Mouse (Mus musculus) lung, embryonic 15.5 days (tissue): ENCODE data around the gene Tex14. TPM values are rescaled to one million over a fixed set of nuclear protein-coding genes. Genes with fewer than 3 reads are reported as not detected.
"Not testable (repeated sequence)": the region's sequence is repeated elsewhere in the genome, so short reads cannot be mapped to it uniquely, and the experiment has no call there.

Experiments
- ATAC-seq: fragments of 200-750 bp; cut with Nextera tagmentation; 2 replicates; pipeline ENCODE4 v1.8.0; 2017; ENCODE audit warnings: moderate number of reproducible peaks, borderline replicate concordance; ENCODE audit not compliant: low FRiP score, low TSS enrichment; ENCODE audit errors: extremely low read depth
- H3K27ac ChIP-seq: fragments of 300-500 bp; sonication (generic); 2 replicates; pipeline ENCODE4 v1.5.1; 2015; ENCODE audit warnings: moderate library complexity, mild to moderate bottlenecking, inconsistent platforms
- H3K27me3 ChIP-seq: fragments of 300-500 bp; sonication (generic); 2 replicates; pipeline ENCODE4 v1.6.1; 2015; ENCODE audit warnings: inconsistent platforms
- H3K36me3 ChIP-seq: fragments of 300-500 bp; sonication (generic); 2 replicates; pipeline ENCODE4 v1.6.1; 2015; ENCODE audit warnings: inconsistent platforms
- H3K4me1 ChIP-seq: fragments of 300-500 bp; sonication (generic); 2 replicates; pipeline ENCODE4 v1.6.1; 2015; ENCODE audit warnings: inconsistent platforms
- H3K4me2 ChIP-seq: fragments of 300-500 bp; sonication (generic); 2 replicates; pipeline ENCODE4 v1.6.1; 2015; ENCODE audit warnings: inconsistent platforms, mild to moderate bottlenecking, moderate library complexity
- H3K4me3 ChIP-seq: fragments of 300-500 bp; sonication (generic); 2 replicates; pipeline ENCODE4 v1.5.1; 2015; ENCODE audit warnings: mild to moderate bottlenecking, inconsistent platforms
- H3K9ac ChIP-seq: fragments of 300-500 bp; sonication (generic); 2 replicates; pipeline ENCODE4 v1.6.1; 2015; ENCODE audit warnings: inconsistent platforms
- H3K9me3 ChIP-seq: fragments of 300-500 bp; sonication (generic); 2 replicates; pipeline ENCODE4 v1.6.1; 2016; ENCODE audit warnings: inconsistent platforms
- WGBS: fragments of 180-500 bp; shearing (Covaris S2); methylation state at CpG from one replicate; pipeline ENCODE4 v1.1.7; 2015; 5-methylcytosine and 5-hydroxymethylcytosine counted together
- polyA plus RNA-seq: library from polyadenylated mRNA; unstranded; fragments of >200 nt; fragmentation: Nextera tagmentation; extraction: Ambion mirVana; gene quantifications from 2 replicates; pipeline ENCODE4 v1.2.1, GENCODE M21; 2015

Gene Tex14
- polyA plus RNA-seq, 1 experiment from 2014 or later = 0.46 TPM

DNA sequence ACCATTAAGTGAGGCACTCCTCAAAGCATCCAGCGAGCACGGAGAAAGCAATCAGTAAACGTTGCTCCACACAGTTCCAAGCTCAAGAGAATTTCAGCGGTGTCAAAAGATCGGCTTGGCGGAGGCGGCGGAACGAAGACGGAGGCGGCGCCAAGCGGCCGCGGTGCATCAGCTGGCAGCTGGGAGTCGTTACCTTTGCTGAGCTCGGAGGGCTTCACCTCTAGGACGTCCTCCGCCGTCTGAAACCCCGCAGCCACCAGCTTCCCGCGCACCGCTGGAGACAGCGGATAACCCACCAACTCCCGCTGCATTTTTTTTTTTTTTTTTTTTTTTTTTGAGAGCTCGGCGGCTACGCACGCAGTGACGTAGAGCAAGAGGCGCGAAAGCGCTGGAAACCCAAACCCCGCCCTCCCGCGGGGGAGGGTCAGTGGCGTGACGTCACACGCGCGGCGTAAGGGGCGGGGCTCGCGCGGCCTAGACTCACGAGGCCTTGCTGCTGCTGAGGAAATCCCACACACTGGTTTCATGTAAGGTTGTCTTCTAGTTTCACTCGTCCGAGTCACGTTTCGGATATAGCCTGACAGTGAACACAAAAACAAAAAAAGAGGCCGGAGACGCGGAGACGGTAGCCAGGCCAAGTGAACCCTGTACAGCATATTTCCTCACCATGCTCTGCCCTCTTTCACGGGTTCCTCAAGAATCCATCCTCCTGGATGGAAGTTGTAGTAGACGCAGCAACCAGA, 583 bp upstream of the Tex14 start:
- Histone ChIP-seq H3K9me3 (no peaks in the 10 kb centered on the region), H3K27ac (peak overlapping the region; percentile 95), H3K4me1 (peaks cover 5% of the 10 kb centered on the region; the same call in 1 of the 2 replicates), H3K4me3 (peak overlapping the region; percentile 51), H3K27me3 (no peaks in the 10 kb centered on the region), H3K4me2 (peak overlapping the region; percentile 71), H3K9ac (peak overlapping the region; percentile 71), H3K36me3 (no peaks in the 10 kb centered on the region)
- ATAC-seq = peak; percentile 94
- WGBS = 1% methylated on average over 58 of the region's 58 CpGs

DNA sequence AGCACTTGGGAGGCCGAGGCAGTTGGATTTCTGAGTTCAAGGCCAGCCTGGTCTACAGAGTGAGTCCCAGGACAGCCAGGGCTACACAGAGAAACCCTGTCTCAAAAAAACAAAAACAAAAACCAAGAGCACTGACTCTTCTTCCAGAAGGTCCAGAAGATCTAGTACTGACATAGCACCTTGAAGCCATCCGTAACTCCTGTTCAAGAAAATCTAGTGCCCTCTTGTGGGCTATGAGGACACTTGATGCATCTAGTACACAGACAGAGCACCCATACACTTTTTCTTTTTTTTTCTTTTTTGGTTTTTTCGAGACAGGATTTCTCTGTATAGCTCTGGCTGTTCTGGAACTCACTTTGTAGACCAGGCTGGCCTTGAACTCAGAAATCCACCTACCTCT, 8.5 kb downstream of the Tex14 start:
- H3K9me3 ChIP-seq, H3K9ac ChIP-seq, ATAC-seq, H3K4me1 ChIP-seq, H3K27me3 ChIP-seq, H3K4me2 ChIP-seq, H3K27ac ChIP-seq, H3K36me3 ChIP-seq, H3K4me3 ChIP-seq: not testable (repeated sequence)
- 57% methylated on average over 3 of the region's 3 CpGs for WGBS

DNA sequence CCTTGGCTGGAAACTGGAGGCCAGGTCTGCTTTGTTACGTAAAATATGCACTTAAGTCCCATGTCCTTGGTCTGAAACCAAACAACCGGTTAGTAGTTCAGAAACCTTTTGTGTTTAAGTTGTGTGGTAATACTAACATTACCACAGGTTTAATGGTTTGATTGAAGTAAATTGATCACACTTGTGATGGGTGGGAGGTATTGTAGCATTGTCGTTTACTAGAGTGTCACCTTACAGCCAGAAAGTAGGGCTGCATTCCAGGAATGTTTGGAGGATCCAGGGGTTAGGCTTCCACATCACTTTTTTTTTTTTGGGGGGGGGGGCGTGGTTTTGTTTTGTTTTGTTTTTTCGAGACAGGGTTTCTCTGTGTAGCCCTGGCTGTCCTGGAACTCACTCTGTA, 11.3 kb downstream of the Tex14 start:
- H3K4me1 ChIP-seq = no peaks in the 10 kb centered on the region
- ATAC-seq = no peak

DNA sequence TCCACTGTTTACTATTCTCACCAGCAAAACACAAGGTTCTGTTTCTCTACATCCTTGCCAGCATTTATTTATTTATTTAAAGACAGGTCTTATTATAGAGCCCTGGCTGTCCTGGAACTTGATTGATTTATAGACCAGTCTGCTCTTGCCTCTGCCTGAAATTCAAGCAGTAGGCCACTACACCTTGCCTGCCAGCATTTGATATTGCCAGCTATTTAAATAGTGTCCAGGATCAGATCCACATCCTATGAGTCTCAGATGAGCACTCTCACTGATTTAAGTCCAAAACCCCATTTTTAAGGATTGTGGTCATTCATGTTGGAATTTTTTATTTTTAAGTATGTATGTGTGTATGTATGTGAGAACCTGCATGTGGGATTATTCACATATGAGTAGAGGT, 16.0 kb downstream of the Tex14 start:
- no peaks in the 10 kb centered on the region for H3K27me3 ChIP-seq
- peaks cover 10% of the 10 kb centered on the region; the same call in 1 of the 2 replicates for H3K4me1 ChIP-seq
- ATAC-seq = no peak
- H3K4me2 ChIP-seq = no peak overlapping the region
- no peak overlapping the region for H3K9ac ChIP-seq
- no peaks in the 10 kb centered on the region for H3K36me3 ChIP-seq
- H3K4me3 ChIP-seq = no peak overlapping the region
- no peak overlapping the region for H3K27ac ChIP-seq
- H3K9me3 ChIP-seq = no peaks in the 10 kb centered on the region

More for the DNA sequence above, 11.3 kb downstream of the Tex14 start:
- Histone ChIP-seq H3K4me2 (no peak overlapping the region), H3K9me3 (no peaks in the 10 kb centered on the region), H3K4me3 (no peak overlapping the region), H3K36me3 (no peaks in the 10 kb centered on the region), H3K9ac (no peak overlapping the region), H3K27me3 (no peaks in the 10 kb centered on the region), H3K27ac (no peak overlapping the region)
- 41% methylated on average over 5 of the region's 5 CpGs for WGBS

DNA sequence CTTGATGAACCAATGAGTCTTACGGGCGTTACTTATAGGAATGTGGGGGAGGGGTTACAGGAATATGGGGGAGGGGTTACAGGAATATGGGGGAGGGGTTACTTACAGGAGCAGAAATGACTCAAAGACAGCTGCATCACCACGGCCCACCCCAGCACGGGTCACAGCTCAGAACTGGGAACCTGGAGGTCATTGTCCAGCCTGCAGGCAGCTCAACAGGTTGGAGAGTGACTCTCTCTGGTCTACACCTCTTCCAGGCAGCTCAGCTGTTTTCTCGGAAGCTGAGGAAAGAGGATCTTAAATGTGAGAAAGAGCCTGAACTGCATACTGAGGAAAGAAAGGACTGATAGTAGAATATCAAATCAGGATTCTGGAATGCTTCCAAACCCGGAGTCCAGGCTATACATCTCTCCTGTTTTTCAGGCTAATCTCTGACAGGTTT, 16.9 kb downstream of the Tex14 start:
- no peaks in the 10 kb centered on the region for H3K27me3 ChIP-seq
- no peak for ATAC-seq

DNA sequence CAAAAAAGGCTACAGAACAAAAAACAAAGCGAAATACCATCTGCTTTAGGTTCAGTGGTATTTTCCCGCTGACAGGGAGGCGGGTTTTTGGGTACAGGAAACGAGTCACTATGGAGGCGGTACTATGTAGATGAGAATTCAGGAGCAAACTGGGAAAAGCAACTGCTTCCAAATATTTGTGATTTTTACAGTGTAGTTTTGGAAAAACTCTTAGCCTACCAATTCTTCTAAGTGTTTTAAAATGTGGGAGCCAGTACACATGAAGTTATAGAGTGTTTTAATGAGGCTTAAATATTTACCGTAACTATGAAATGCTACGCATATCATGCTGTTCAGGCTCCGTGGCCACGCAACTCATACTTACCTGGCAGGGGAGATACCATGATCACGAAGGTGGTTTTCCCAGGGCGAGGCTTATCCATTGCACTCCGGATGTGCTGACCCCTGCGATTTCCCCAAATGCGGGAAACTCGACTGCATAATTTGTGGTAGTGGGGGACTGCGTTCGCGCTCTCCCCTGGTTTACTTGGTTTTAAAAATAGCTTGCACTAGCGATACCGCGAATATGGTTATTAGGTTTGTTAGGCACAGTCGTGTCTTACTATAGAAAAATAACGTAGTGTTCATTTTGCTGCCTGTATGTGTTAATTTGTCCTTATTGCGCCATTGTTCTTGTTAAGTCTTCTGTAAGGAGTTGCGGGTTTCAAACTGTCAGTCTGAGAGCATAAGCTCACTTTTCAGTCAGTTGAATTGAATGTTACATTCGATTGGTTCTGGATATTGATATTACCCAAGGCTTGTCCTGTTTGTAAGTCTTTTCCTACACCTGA, 17.9 kb downstream of the Tex14 start:
- Histone ChIP-seq H3K9me3 (no peaks in the 10 kb centered on the region), H3K4me2 (peak overlapping the region; percentile 70), H3K4me3 (peak overlapping the region; percentile 45), H3K36me3 (no peaks in the 10 kb centered on the region), H3K4me1 (peaks cover 18% of the 10 kb centered on the region; the same call in 1 of the 2 replicates), H3K27me3 (no peaks in the 10 kb centered on the region), H3K9ac (peak overlapping the region; percentile 54), H3K27ac (peak overlapping the region; percentile 93)
- WGBS = under 1% methylated on average over 26 of the region's 26 CpGs
- ATAC-seq = peak; percentile 82

More for the DNA sequence above, 16.9 kb downstream of the Tex14 start:
- H3K9ac ChIP-seq = peak overlapping the region; percentile 54
- peak overlapping the region; percentile 93 for H3K27ac ChIP-seq
- no peaks in the 10 kb centered on the region for H3K9me3 ChIP-seq
- H3K4me2 ChIP-seq = peak overlapping the region; percentile 70
- 2% methylated on average over 6 of the region's 6 CpGs for WGBS
- peak overlapping the region; percentile 45 for H3K4me3 ChIP-seq
- peaks cover 13% of the 10 kb centered on the region; the same call in 1 of the 2 replicates for H3K4me1 ChIP-seq
- no peaks in the 10 kb centered on the region for H3K36me3 ChIP-seq

DNA sequence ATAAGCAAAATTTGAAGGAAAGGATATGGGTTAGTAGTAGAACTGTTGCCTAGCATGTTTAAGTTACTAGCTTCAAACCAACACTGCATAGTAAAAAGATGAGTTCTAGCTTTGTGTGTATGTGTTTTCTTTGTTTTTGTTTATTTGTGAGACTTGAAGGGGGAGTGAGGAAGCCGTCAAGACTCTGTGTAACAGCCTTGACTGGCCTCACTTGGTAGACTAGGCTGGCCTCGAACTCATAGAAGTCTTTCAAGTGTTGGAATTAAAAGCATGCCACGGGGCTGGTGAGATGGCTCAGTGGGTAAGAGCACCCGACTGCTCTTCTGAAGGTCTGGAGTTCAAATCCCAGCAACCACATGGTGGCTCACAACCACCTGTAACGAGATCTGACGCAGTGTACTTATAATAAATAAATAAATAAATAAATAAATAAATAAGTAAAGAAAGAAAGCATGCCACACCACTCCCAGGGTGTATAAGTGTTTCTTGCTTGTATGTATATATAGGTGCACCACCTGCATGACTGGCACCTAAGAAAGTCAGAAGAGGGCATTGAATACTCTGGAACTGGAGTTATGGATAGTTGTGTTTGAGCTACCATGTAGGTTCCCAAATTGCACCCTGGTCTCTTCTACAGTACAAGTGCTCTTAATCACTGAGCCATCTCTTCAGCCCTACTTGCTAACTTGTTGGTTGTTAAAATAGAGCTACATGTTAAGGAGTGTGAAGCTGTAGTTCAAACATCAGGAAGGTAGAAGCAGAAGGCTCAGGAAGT, 18.9 kb downstream of the Tex14 start:
- Histone ChIP-seq H3K9me3 (no peaks in the 10 kb centered on the region), H3K4me2 (no peak overlapping the region), H3K27me3 (no peaks in the 10 kb centered on the region), H3K4me1 (peaks cover 22% of the 10 kb centered on the region; the same call in 1 of the 2 replicates), H3K36me3 (no peaks in the 10 kb centered on the region), H3K9ac (no peak overlapping the region), H3K27ac (peak overlapping the region; percentile 93), H3K4me3 (no peak overlapping the region)
- ATAC-seq = no peak
- WGBS = 34% methylated on average over 6 of the region's 6 CpGs

DNA sequence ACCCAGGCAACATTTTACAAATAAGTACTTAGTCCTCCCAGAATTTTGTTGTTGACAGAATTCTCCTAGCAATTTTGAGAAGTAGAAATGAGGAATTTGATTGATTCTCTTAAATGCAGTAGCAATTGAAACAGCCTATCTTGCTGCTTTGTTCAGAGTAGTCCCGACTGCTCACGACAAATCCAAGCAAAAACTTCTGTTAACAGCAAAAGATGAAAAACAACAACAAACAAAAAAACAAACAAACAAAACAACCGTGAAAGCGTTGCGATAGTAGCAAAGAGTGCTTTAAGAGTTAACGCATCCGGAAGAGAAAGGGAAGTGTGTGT, 21.2 kb downstream of the Tex14 start:
- Histone ChIP-seq H3K9ac (peak overlapping the region; percentile 23; the same call in 1 of the 2 replicates), H3K36me3 (no peaks in the 10 kb centered on the region), H3K27me3 (no peaks in the 10 kb centered on the region), H3K27ac (peak overlapping the region; percentile 69), H3K4me3 (peak overlapping the region; percentile 39), H3K4me1 (peaks cover 22% of the 10 kb centered on the region; the same call in 1 of the 2 replicates), H3K9me3 (no peaks in the 10 kb centered on the region), H3K4me2 (peak overlapping the region; percentile 54)
- 1% methylated on average over 7 of the region's 7 CpGs for WGBS
- no peak for ATAC-seq

DNA sequence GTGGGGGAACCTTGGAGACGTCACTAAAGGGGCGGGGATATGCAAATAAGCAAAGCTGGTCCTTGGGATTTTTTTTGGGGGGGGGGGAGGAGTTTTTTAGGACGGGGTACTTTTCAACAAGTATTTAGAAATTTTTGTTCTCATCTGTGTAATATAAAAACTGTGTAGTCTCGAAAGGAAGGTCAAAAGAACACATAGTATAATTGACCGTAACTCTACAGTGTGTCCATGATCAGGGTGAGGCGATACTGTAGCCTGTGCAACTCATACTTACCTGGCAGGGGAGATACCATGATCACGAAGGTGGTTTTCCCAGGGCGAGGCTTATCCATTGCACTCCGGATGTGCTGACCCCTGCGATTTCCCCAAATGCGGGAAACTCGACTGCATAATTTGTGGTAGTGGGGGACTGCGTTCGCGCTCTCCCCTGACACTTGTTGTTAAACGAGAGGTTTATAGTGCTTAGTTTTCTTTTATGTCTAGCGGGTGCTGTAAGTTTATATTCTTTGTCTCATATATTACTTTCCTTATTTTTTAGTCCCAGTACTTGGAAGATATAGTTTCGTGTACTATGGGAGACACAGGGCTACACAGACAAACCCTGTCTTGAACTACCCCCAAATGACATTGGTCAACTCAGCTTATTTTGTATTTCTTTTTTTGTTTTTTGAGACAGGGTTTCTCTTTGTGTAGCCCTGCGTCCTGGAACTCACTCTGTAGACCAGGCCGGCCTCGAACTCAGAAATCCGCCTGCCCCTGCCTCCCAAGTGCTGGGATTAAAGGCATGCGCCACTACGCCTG, 21.8 kb downstream of the Tex14 start:
- Histone ChIP-seq H3K4me1 (peaks cover 20% of the 10 kb centered on the region; the same call in 1 of the 2 replicates), H3K27ac (peak overlapping the region; percentile 76), H3K4me3 (peak overlapping the region; percentile 39), H3K4me2 (peak overlapping the region; percentile 54)
- peak; percentile 88 for ATAC-seq
- not testable (repeated sequence) for H3K9me3 ChIP-seq, H3K9ac ChIP-seq, H3K36me3 ChIP-seq, H3K27me3 ChIP-seq
- WGBS = under 1% methylated on average over 24 of the region's 24 CpGs

DNA sequence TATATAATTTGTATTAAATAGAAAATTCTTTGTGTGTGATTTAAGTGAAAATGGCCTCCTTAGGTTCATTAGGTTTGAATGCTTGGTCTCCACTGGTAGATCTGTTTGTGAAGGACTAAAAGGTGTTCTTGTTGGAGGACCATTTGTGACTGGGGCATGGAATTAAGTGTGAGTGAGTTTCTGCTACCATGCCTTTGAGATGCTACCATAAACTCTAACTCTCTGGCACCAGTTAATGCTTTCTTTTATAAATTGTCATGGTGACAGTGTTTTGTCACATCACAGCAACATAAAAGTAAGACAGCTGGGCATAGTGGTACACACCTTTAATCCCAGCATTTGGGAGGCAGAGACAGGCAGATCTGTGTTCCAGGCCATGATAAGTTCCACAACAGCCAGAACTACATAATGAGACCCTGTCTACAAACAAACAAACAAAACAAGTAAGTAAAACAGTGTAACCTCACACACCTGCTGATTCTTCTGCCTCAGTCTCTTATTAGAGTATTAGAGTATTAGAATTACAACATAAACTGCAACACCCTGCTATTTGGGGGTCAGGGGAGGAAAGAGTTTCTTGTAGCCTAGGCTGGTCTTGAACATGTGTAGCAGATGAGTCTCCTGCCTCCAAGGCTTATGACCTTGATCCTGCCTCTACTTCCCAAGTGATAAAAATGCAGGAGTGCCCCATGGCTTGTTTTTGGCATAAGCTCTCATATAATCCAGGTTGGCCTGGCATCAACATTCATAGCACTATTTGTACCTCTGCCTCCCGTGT, 22.6 kb downstream of the Tex14 start:
- peaks cover 14% of the 10 kb centered on the region; the same call in 1 of the 2 replicates for H3K4me1 ChIP-seq
- peak overlapping the region; percentile 76 for H3K27ac ChIP-seq
- H3K9ac ChIP-seq = no peak overlapping the region
- H3K9me3 ChIP-seq = no peaks in the 10 kb centered on the region
- no peak overlapping the region for H3K4me3 ChIP-seq
- no peaks in the 10 kb centered on the region for H3K36me3 ChIP-seq
- no peak overlapping the region for H3K4me2 ChIP-seq
- 49% methylated on average over 1 of the region's 1 CpGs for WGBS
- ATAC-seq = no peak
- H3K27me3 ChIP-seq = no peaks in the 10 kb centered on the region
